Mouse (Mus musculus) limb, embryonic 10.5 days (tissue): ENCODE results near the gene Sox6. TPM values are rescaled to one million over a fixed set of nuclear protein-coding genes. Genes with fewer than 3 reads are reported as not detected.

Experiments used
- DNase-seq: peaks from one replicate; pipeline ENCODE4 v3.0.0-alpha.2; 2017; ENCODE audit warnings: low spot score
- H3K27ac ChIP-seq: fragments of 300-500 bp; sonication (generic); 2 replicates; pipeline ENCODE4 v1.5.1; 2016; ENCODE audit warnings: mild to moderate bottlenecking
- H3K27me3 ChIP-seq: fragments of 300-500 bp; sonication (generic); 2 replicates; pipeline ENCODE4 v1.6.1; 2016; ENCODE audit warnings: low read depth, mild to moderate bottlenecking; ENCODE audit not compliant: poor library complexity, severe bottlenecking
- H3K36me3 ChIP-seq: fragments of 300-500 bp; sonication (generic); 2 replicates; pipeline ENCODE4 v1.6.1; 2016; ENCODE audit warnings: mild to moderate bottlenecking, moderate library complexity
- H3K4me1 ChIP-seq: fragments of 300-500 bp; sonication (generic); 2 replicates; pipeline ENCODE4 v1.6.1; 2016
- H3K4me3 ChIP-seq: fragments of 300-500 bp; sonication (generic); 2 replicates; pipeline ENCODE4 v1.5.1; 2016; ENCODE audit warnings: mild to moderate bottlenecking, moderate library complexity
- H3K9me3 ChIP-seq: fragments of 300-500 bp; sonication (generic); replicated peaks from 2 replicates; pipeline ENCODE4 v1.6.1; 2016; ENCODE audit warnings: mild to moderate bottlenecking
- WGBS: fragments of 180-500 bp; shearing (Covaris S2); methylation state at CpG from one replicate; pipeline ENCODE4 v1.1.7; 2016; 5-methylcytosine and 5-hydroxymethylcytosine counted together
- polyA plus RNA-seq: library from polyadenylated mRNA; unstranded; fragments of >200 nt; fragmentation: Nextera tagmentation; extraction: Ambion mirVana; gene quantifications from 2 replicates; pipeline ENCODE4 v1.2.1, GENCODE M21; 2016

The Sox6 gene
- polyA plus RNA-seq, 1 experiment from 2014 or later = 23.7 TPM

- WGBS = 60% methylated on average over 4 of the region's 4 CpGs
- H3K4me1 ChIP-seq = no peaks in the 10 kb centered on the region
- no peaks in the 10 kb centered on the region for H3K27me3 ChIP-seq
- no peak overlapping the region for H3K27ac ChIP-seq
- H3K36me3 ChIP-seq = no peaks in the 10 kb centered on the region
- DNase-seq = no peak
- H3K9me3 ChIP-seq = no peaks in the 10 kb centered on the region
- no peak overlapping the region for H3K4me3 ChIP-seq
Observed at GRCm38 (mm10) chr7:115966181-115966580, 72.4 kb downstream of the Sox6 start.

- 83% methylated on average over 3 of the region's 3 CpGs for WGBS
- no peak for DNase-seq
- Histone ChIP-seq H3K27ac (no peak overlapping the region), H3K9me3 (no peaks in the 10 kb centered on the region), H3K27me3 (no peaks in the 10 kb centered on the region), H3K4me1 (no peaks in the 10 kb centered on the region), H3K4me3 (no peak overlapping the region), H3K36me3 (no peaks in the 10 kb centered on the region)
Observed at GRCm38 (mm10) chr7:115953046-115953445, 85.5 kb downstream of the Sox6 start.

GRCm38 (mm10) chr7:115952235-115952634 is 86.4 kb downstream of the Sox6 start:
- no peaks in the 10 kb centered on the region for H3K36me3 ChIP-seq
- H3K4me3 ChIP-seq = no peak overlapping the region
- 68% methylated on average over 3 of the region's 3 CpGs for WGBS
- DNase-seq = no peak
- H3K4me1 ChIP-seq = no peaks in the 10 kb centered on the region
- no peak overlapping the region for H3K27ac ChIP-seq
- H3K27me3 ChIP-seq = no peaks in the 10 kb centered on the region
- no peaks in the 10 kb centered on the region for H3K9me3 ChIP-seq

GRCm38 (mm10) chr7:115951689-115952088 is 86.9 kb downstream of the Sox6 start:
- WGBS = 87% methylated on average over 4 of the region's 4 CpGs

GRCm38 (mm10) chr7:115947916-115948315 is 90.7 kb downstream of the Sox6 start:
- no peak overlapping the region for H3K27ac ChIP-seq

More at GRCm38 (mm10) chr7:115951689-115952088, 86.9 kb downstream of the Sox6 start:
- Histone ChIP-seq H3K4me1 (no peaks in the 10 kb centered on the region), H3K27me3 (no peaks in the 10 kb centered on the region), H3K9me3 (no peaks in the 10 kb centered on the region), H3K4me3 (no peak overlapping the region), H3K36me3 (no peaks in the 10 kb centered on the region), H3K27ac (no peak overlapping the region)
- no peak for DNase-seq

GRCm38 (mm10) chr7:115946559-115946958 is 92.0 kb downstream of the Sox6 start:
- Histone ChIP-seq H3K27ac (no peak overlapping the region), H3K4me3 (no peak overlapping the region), H3K9me3 (no peaks in the 10 kb centered on the region; the same call in 1 of the 2 replicates), H3K36me3 (peaks cover 3% of the 10 kb centered on the region; the same call in 1 of the 2 replicates), H3K27me3 (no peaks in the 10 kb centered on the region), H3K4me1 (peaks cover 22% of the 10 kb centered on the region)
- no peak for DNase-seq
- 94% methylated on average over 12 of the region's 12 CpGs for WGBS

More at GRCm38 (mm10) chr7:115947916-115948315, 90.7 kb downstream of the Sox6 start:
- H3K36me3 ChIP-seq = no peaks in the 10 kb centered on the region
- DNase-seq = no peak
- 35% methylated on average over 2 of the region's 2 CpGs for WGBS
- H3K27me3 ChIP-seq = no peaks in the 10 kb centered on the region
- no peak overlapping the region for H3K4me3 ChIP-seq
- no peaks in the 10 kb centered on the region for H3K9me3 ChIP-seq
- peaks cover 13% of the 10 kb centered on the region for H3K4me1 ChIP-seq

- whole genome bisulfite sequencing = 86% methylated on average over 4 of the region's 4 CpGs
- H3K27ac ChIP-seq = no peak overlapping the region
Observed at GRCm38 (mm10) chr7:115945516-115945915, 93.1 kb downstream of the Sox6 start.

GRCm38 (mm10) chr7:115944250-115944649 is 94.3 kb downstream of the Sox6 start:
- Histone ChIP-seq H3K4me3 (no peak overlapping the region), H3K36me3 (peaks cover 3% of the 10 kb centered on the region; the same call in 1 of the 2 replicates), H3K9me3 (no peaks in the 10 kb centered on the region; the same call in 1 of the 2 replicates), H3K27me3 (no peaks in the 10 kb centered on the region), H3K27ac (peak overlapping the region; percentile 30; the same call in 1 of the 2 replicates), H3K4me1 (peaks cover 40% of the 10 kb centered on the region)
- DNase-seq = no peak
- WGBS = 78% methylated on average over 5 of the region's 5 CpGs

More at GRCm38 (mm10) chr7:115945516-115945915, 93.1 kb downstream of the Sox6 start:
- Histone ChIP-seq H3K27me3 (no peaks in the 10 kb centered on the region), H3K4me1 (peaks cover 27% of the 10 kb centered on the region), H3K4me3 (no peak overlapping the region), H3K36me3 (peaks cover 3% of the 10 kb centered on the region; the same call in 1 of the 2 replicates), H3K9me3 (no peaks in the 10 kb centered on the region; the same call in 1 of the 2 replicates)
- no peak for DNase-seq

- peaks cover 57% of the 10 kb centered on the region for H3K4me1 ChIP-seq
- no peaks in the 10 kb centered on the region for H3K27me3 ChIP-seq
- no peaks in the 10 kb centered on the region; the same call in 1 of the 2 replicates for H3K9me3 ChIP-seq
- H3K36me3 ChIP-seq = peaks cover 3% of the 10 kb centered on the region; the same call in 1 of the 2 replicates
- WGBS = 27% methylated on average over 6 of the region's 6 CpGs
- 0 out of 2 replicates have a peak overlapping the region, but pooled peaks have one; percentile 10 for H3K27ac ChIP-seq
- no peak overlapping the region for H3K4me3 ChIP-seq
- DNase-seq = peak; percentile 40
Observed at GRCm38 (mm10) chr7:115941766-115942165, 96.8 kb downstream of the Sox6 start.

GRCm38 (mm10) chr7:115939292-115939691 is 99.3 kb downstream of the Sox6 start:
- peaks cover 3% of the 10 kb centered on the region; the same call in 1 of the 2 replicates for H3K36me3 ChIP-seq
- DNase-seq = no peak
- no peaks in the 10 kb centered on the region; the same call in 1 of the 2 replicates for H3K9me3 ChIP-seq
- no peak overlapping the region for H3K27ac ChIP-seq
- peaks cover 49% of the 10 kb centered on the region for H3K4me1 ChIP-seq
- H3K27me3 ChIP-seq = no peaks in the 10 kb centered on the region
- H3K4me3 ChIP-seq = no peak overlapping the region
- WGBS = 66% methylated on average over 5 of the region's 5 CpGs

- Histone ChIP-seq H3K36me3 (no peaks in the 10 kb centered on the region), H3K27me3 (no peaks in the 10 kb centered on the region), H3K4me3 (no peak overlapping the region), H3K9me3 (no peaks in the 10 kb centered on the region), H3K4me1 (peaks cover 40% of the 10 kb centered on the region), H3K27ac (no peak overlapping the region)
- WGBS = 77% methylated on average over 1 of the region's 1 CpGs
- no peak for DNase-seq
Observed at GRCm38 (mm10) chr7:115936908-115937307, 101.7 kb downstream of the Sox6 start.

- Histone ChIP-seq H3K4me1 (peaks cover 10% of the 10 kb centered on the region), H3K27ac (no peak overlapping the region), H3K4me3 (no peak overlapping the region), H3K36me3 (no peaks in the 10 kb centered on the region), H3K27me3 (peaks cover 9% of the 10 kb centered on the region), H3K9me3 (no peaks in the 10 kb centered on the region)
- 95% methylated on average over 1 of the region's 1 CpGs for WGBS
- no peak for DNase-seq
Observed at GRCm38 (mm10) chr7:115915338-115915737, 123.3 kb downstream of the Sox6 start.

- H3K4me1 ChIP-seq = peaks cover 4% of the 10 kb centered on the region
- H3K27ac ChIP-seq = no peak overlapping the region
- H3K27me3 ChIP-seq = peaks cover 12% of the 10 kb centered on the region
- 94% methylated on average over 1 of the region's 1 CpGs for WGBS
- H3K4me3 ChIP-seq = no peak overlapping the region
- H3K36me3 ChIP-seq = no peaks in the 10 kb centered on the region
- DNase-seq = no peak
- no peaks in the 10 kb centered on the region for H3K9me3 ChIP-seq
Observed at GRCm38 (mm10) chr7:115910313-115910712, 128.3 kb downstream of the Sox6 start.

GRCm38 (mm10) chr7:115904798-115905207 is 133.8 kb downstream of the Sox6 start:
- WGBS = 52% methylated on average over 9 of the region's 9 CpGs
- Histone ChIP-seq H3K27me3 (peaks cover 43% of the 10 kb centered on the region), H3K27ac (no peak overlapping the region)

More at GRCm38 (mm10) chr7:115904798-115905207, 133.8 kb downstream of the Sox6 start:
- Histone ChIP-seq H3K4me3 (no peak overlapping the region), H3K36me3 (no peaks in the 10 kb centered on the region), H3K4me1 (peaks cover 27% of the 10 kb centered on the region), H3K9me3 (no peaks in the 10 kb centered on the region)
- no peak for DNase-seq
